Mouse (Mus musculus): ENCODE data around the gene Hip1r. TPM values are rescaled to one million over a fixed set of nuclear protein-coding genes. Genes with fewer than 3 reads are reported as not detected.

Gene Hip1r
- polyA plus RNA-seq (2017; shearing (Covaris generic)) = 10 to 100 TPM; 56.6 to 57.9 TPM

GRCm38 (mm10) chr5:123973299-123974178 lies at the start of gene Hip1r:
Gene Hip1r, plus strand, starts transcription at chr5:123973628.

GRCm38 (mm10) chr5:123927118-123927517 lies 46.3 kb upstream of the Hip1r start, which contains the start of gene Gm43518:
Gene Gm43518, plus strand, starts transcription at chr5:123927418.

GRCm38 (mm10) chr5:123930508-123930989 lies 42.9 kb upstream of the Hip1r start, which contains the start of gene Ccdc62:
Gene Ccdc62, plus strand, starts transcription at chr5:123930679.

GRCm38 (mm10) chr5:124032001-124032508 lies 58.6 kb downstream of the Hip1r start, which contains the start of gene Vps37b:
Gene Vps37b, minus strand, starts transcription at chr5:124032270.

Other genes with a start within 250 kb of the Hip1r start
- gene Rsrc2, start 224.2 kb upstream of the Hip1r start, polyA plus RNA-seq (2017; shearing (Covaris generic)) = 100 to 1,000 TPM; 161 to 183 TPM
- 1 to 10 TPM in 1 of 2 experiments, under 1 TPM in 1; 0.77 to 5.2 TPM for gene Kntc1, start 223.9 kb upstream of the Hip1r start, polyA plus RNA-seq (2017; shearing (Covaris generic))
- gene Hcar2, start 108.1 kb upstream of the Hip1r start, polyA plus RNA-seq (2017; shearing (Covaris generic)) = 1 to 10 TPM in 1 of 2 experiments, not detected in 1; 2.4 TPM
- not detected for gene Hcar1, start 93.6 kb upstream of the Hip1r start, polyA plus RNA-seq (2017; shearing (Covaris generic))
- 100 to 1,000 TPM in 1 of 2 experiments, 10 to 100 TPM in 1; 94.6 to 110 TPM for gene Denr, start 66.5 kb upstream of the Hip1r start, polyA plus RNA-seq (2017; shearing (Covaris generic))
- gene Gm43518, start 46.2 kb upstream of the Hip1r start, polyA plus RNA-seq (2017; shearing (Covaris generic)) = 1 to 10 TPM; 2.7 to 4.1 TPM
- gene Ccdc62, start 42.9 kb upstream of the Hip1r start, polyA plus RNA-seq (2017; shearing (Covaris generic)) = 1 to 10 TPM; 3.1 to 7.6 TPM
- gene Vps37b, start 58.6 kb downstream of the Hip1r start, polyA plus RNA-seq (2017; shearing (Covaris generic)) = 100 to 1,000 TPM in 1 of 2 experiments, 10 to 100 TPM in 1; 76.6 to 149 TPM
- gene Abcb9, start 122.2 kb downstream of the Hip1r start, polyA plus RNA-seq (2017; shearing (Covaris generic)) = 10 to 100 TPM; 32.8 to 53.3 TPM
- gene Ogfod2, start 138.7 kb downstream of the Hip1r start, polyA plus RNA-seq (2017; shearing (Covaris generic)) = 10 to 100 TPM; 37.5 to 42.2 TPM
- 10 to 100 TPM; 78.8 to 83.3 TPM for gene Arl6ip4, start 142.5 kb downstream of the Hip1r start, polyA plus RNA-seq (2017; shearing (Covaris generic))